Mouse (Mus musculus): ENCODE measurements around the gene Gm44502. TPM values are rescaled to one million over a fixed set of nuclear protein-coding genes. Genes with fewer than 3 reads are reported as not detected.

Gene Gm44502
- polyA plus RNA-seq, 1 experiment from 2014 or later, result not detected

GRCm38 (mm10) chr15:89425711-89426121 lies 3.8 kb downstream of the Gm44502 start, which contains the start of gene Cpt1b:
TSS of gene Cpt1b (minus strand) at chr15:89425863.
- H3K4me1 ChIP-seq (replicated peaks; ENCODE audit: control insufficient read depth, insufficient read depth, low read length), result peaks cover 8% of the 10 kb centered on the region
- H3K4me3 ChIP-seq (ENCODE audit: low read depth, low read length), result no peak within 1 kb of the TSS
- H3K9ac ChIP-seq (ENCODE audit: low read depth, low read length), result no peak within 1 kb of the TSS
- no peaks in the 10 kb centered on the region for H3K27me3 ChIP-seq (replicated peaks; ENCODE audit: control insufficient read depth, insufficient read depth, low read length)
- ATAC-seq (replicated peaks; ENCODE audit: low FRiP score) (no peak), DNase-seq (ENCODE audit: low spot score) (no peak)
- peaks cover 7% of the 10 kb centered on the region; the same call in 1 of the 2 replicates for H3K36me3 ChIP-seq (ENCODE audit: control insufficient read depth, insufficient read depth, low read length)
- H3K27ac ChIP-seq (ENCODE audit: low read depth, low read length), result no peak within 1 kb of the TSS
- WGBS, result 49% methylated on average over 6 of the region's 6 CpGs
- peak within 1 kb of the TSS; percentile 27 for H3K4me2 ChIP-seq
- H3K9me3 ChIP-seq (ENCODE audit: control insufficient read depth, low read length), result no peaks in the 10 kb centered on the region

GRCm38 (mm10) chr15:89424621-89425020 lies 4.9 kb downstream of the Gm44502 start:
- 87% methylated on average over 8 of the region's 8 CpGs for WGBS
- Histone ChIP-seq H3K36me3 (ENCODE audit: control insufficient read depth, insufficient read depth, low read length) (peaks cover 9% of the 10 kb centered on the region; the same call in 1 of the 2 replicates), H3K9ac (ENCODE audit: low read depth, low read length) (no peak overlapping the region), H3K4me3 (ENCODE audit: low read depth, low read length) (no peak overlapping the region), H3K9me3 (ENCODE audit: control insufficient read depth, low read length) (no peaks in the 10 kb centered on the region), H3K27me3 (replicated peaks; ENCODE audit: control insufficient read depth, insufficient read depth, low read length) (no peaks in the 10 kb centered on the region), H3K4me2 (no peak overlapping the region), H3K27ac (ENCODE audit: low read depth, low read length) (no peak overlapping the region), H3K4me1 (replicated peaks; ENCODE audit: control insufficient read depth, insufficient read depth, low read length) (peaks cover 8% of the 10 kb centered on the region)
- DNase-seq (ENCODE audit: low spot score) (no peak), ATAC-seq (replicated peaks; ENCODE audit: low FRiP score) (no peak)

GRCm38 (mm10) chr15:89421938-89422337 lies 7.6 kb downstream of the Gm44502 start:
- Histone ChIP-seq H3K9ac (ENCODE audit: low read depth, low read length) (no peak overlapping the region), H3K36me3 (ENCODE audit: control insufficient read depth, insufficient read depth, low read length) (peaks cover 8% of the 10 kb centered on the region; the same call in 1 of the 2 replicates), H3K27me3 (replicated peaks; ENCODE audit: control insufficient read depth, insufficient read depth, low read length) (no peaks in the 10 kb centered on the region), H3K4me3 (ENCODE audit: low read depth, low read length) (no peak overlapping the region), H3K9me3 (ENCODE audit: control insufficient read depth, low read length) (no peaks in the 10 kb centered on the region), H3K27ac (ENCODE audit: low read depth, low read length) (no peak overlapping the region), H3K4me2 (no peak overlapping the region), H3K4me1 (replicated peaks; ENCODE audit: control insufficient read depth, insufficient read depth, low read length) (peaks cover 3% of the 10 kb centered on the region)
- DNase-seq (ENCODE audit: low spot score) (no peak), ATAC-seq (replicated peaks; ENCODE audit: low FRiP score) (no peak)
- 90% methylated on average over 9 of the region's 9 CpGs for WGBS

- H3K4me1 ChIP-seq (replicated peaks; ENCODE audit: control insufficient read depth, insufficient read depth, low read length), result no peaks in the 10 kb centered on the region
- H3K36me3 ChIP-seq (ENCODE audit: control insufficient read depth, insufficient read depth, low read length), result peaks cover 7% of the 10 kb centered on the region; the same call in 1 of the 2 replicates
- no peak for ATAC-seq (replicated peaks; ENCODE audit: low FRiP score)
- DNase-seq (ENCODE audit: low spot score), result no peak
- 84% methylated on average over 8 of the region's 8 CpGs for WGBS
- no peak overlapping the region for H3K4me2 ChIP-seq
- H3K27ac ChIP-seq (ENCODE audit: low read depth, low read length), result no peak overlapping the region
- H3K4me3 ChIP-seq (ENCODE audit: low read depth, low read length), result no peak overlapping the region
- no peaks in the 10 kb centered on the region for H3K27me3 ChIP-seq (replicated peaks; ENCODE audit: control insufficient read depth, insufficient read depth, low read length)
- no peaks in the 10 kb centered on the region for H3K9me3 ChIP-seq (ENCODE audit: control insufficient read depth, low read length)
- no peak overlapping the region for H3K9ac ChIP-seq (ENCODE audit: low read depth, low read length)
Observed at GRCm38 (mm10) chr15:89415282-89415681, 14.2 kb downstream of the Gm44502 start.

- ATAC-seq (replicated peaks; ENCODE audit: low FRiP score) (0 out of 2 replicates have a peak, but pooled peaks have one; percentile 26), DNase-seq (ENCODE audit: low spot score) (no peak)
- no peak within 1 kb of the TSS for H3K4me3 ChIP-seq (ENCODE audit: low read depth, low read length)
- H3K4me1 ChIP-seq (replicated peaks; ENCODE audit: control insufficient read depth, insufficient read depth, low read length), result no peaks in the 10 kb centered on the region
- H3K9ac ChIP-seq (ENCODE audit: low read depth, low read length), result no peak within 1 kb of the TSS
- WGBS, result 73% methylated on average over 23 of the region's 24 CpGs
- H3K27me3 ChIP-seq (replicated peaks; ENCODE audit: control insufficient read depth, insufficient read depth, low read length), result no peaks in the 10 kb centered on the region
- 0 out of 2 replicates have a peak, but pooled peaks cover 3% of the 10 kb centered on the region for H3K9me3 ChIP-seq (ENCODE audit: control insufficient read depth, low read length)
- no peaks in the 10 kb centered on the region for H3K36me3 ChIP-seq (ENCODE audit: control insufficient read depth, insufficient read depth, low read length)
- no peak within 1 kb of the TSS for H3K27ac ChIP-seq (ENCODE audit: low read depth, low read length)
- no peak within 1 kb of the TSS for H3K4me2 ChIP-seq
Observed at GRCm38 (mm10) chr15:89410118-89410517, 19.4 kb downstream of the Gm44502 start, which contains the start of gene Syce3. TSS of gene Syce3 (minus strand) at chr15:89410503.

- no peak for ATAC-seq (replicated peaks; ENCODE audit: low FRiP score)
- Histone ChIP-seq H3K36me3 (ENCODE audit: control insufficient read depth, insufficient read depth, low read length) (no peaks in the 10 kb centered on the region), H3K4me2 (no peak overlapping the region), H3K4me1 (replicated peaks; ENCODE audit: control insufficient read depth, insufficient read depth, low read length) (no peaks in the 10 kb centered on the region), H3K27me3 (replicated peaks; ENCODE audit: control insufficient read depth, insufficient read depth, low read length) (no peaks in the 10 kb centered on the region), H3K4me3 (ENCODE audit: low read depth, low read length) (no peak overlapping the region), H3K9ac (ENCODE audit: low read depth, low read length) (no peak overlapping the region), H3K9me3 (ENCODE audit: control insufficient read depth, low read length) (0 out of 2 replicates have a peak, but pooled peaks cover 3% of the 10 kb centered on the region), H3K27ac (ENCODE audit: low read depth, low read length) (no peak overlapping the region)
- no peak for DNase-seq (ENCODE audit: low spot score)
Observed at GRCm38 (mm10) chr15:89406691-89407090, 22.8 kb downstream of the Gm44502 start.

GRCm38 (mm10) chr15:89404831-89405623 lies 24.5 kb downstream of the Gm44502 start:
- ATAC-seq (replicated peaks; ENCODE audit: low FRiP score) (no peak), DNase-seq (ENCODE audit: low spot score) (no peak)
- Histone ChIP-seq H3K9me3 (ENCODE audit: control insufficient read depth, low read length) (0 out of 2 replicates have a peak, but pooled peaks cover under 1% of the 10 kb centered on the region), H3K4me3 (ENCODE audit: low read depth, low read length) (no peak overlapping the region), H3K9ac (ENCODE audit: low read depth, low read length) (no peak overlapping the region), H3K4me1 (replicated peaks; ENCODE audit: control insufficient read depth, insufficient read depth, low read length) (no peaks in the 10 kb centered on the region), H3K4me2 (no peak overlapping the region), H3K27ac (ENCODE audit: low read depth, low read length) (no peak overlapping the region), H3K27me3 (replicated peaks; ENCODE audit: control insufficient read depth, insufficient read depth, low read length) (no peaks in the 10 kb centered on the region), H3K36me3 (ENCODE audit: control insufficient read depth, insufficient read depth, low read length) (no peaks in the 10 kb centered on the region)
- WGBS, result 74% methylated on average over 10 of the region's 10 CpGs

- Histone ChIP-seq H3K9ac (ENCODE audit: low read depth, low read length) (no peak overlapping the region), H3K4me2 (no peak overlapping the region)
- 86% methylated on average over 1 of the region's 1 CpGs for WGBS
Observed at GRCm38 (mm10) chr15:89402471-89402870, 27.0 kb downstream of the Gm44502 start.

GRCm38 (mm10) chr15:89399716-89400115 lies 29.8 kb downstream of the Gm44502 start:
- Histone ChIP-seq H3K4me2 (no peak overlapping the region), H3K9ac (ENCODE audit: low read depth, low read length) (no peak overlapping the region), H3K4me1 (replicated peaks; ENCODE audit: control insufficient read depth, insufficient read depth, low read length) (no peaks in the 10 kb centered on the region), H3K36me3 (ENCODE audit: control insufficient read depth, insufficient read depth, low read length) (no peaks in the 10 kb centered on the region), H3K4me3 (ENCODE audit: low read depth, low read length) (no peak overlapping the region), H3K27ac (ENCODE audit: low read depth, low read length) (no peak overlapping the region), H3K9me3 (ENCODE audit: control insufficient read depth, low read length) (no peaks in the 10 kb centered on the region), H3K27me3 (replicated peaks; ENCODE audit: control insufficient read depth, insufficient read depth, low read length) (no peaks in the 10 kb centered on the region)
- DNase-seq (ENCODE audit: low spot score) (no peak), ATAC-seq (replicated peaks; ENCODE audit: low FRiP score) (no peak)
- 35% methylated on average over 1 of the region's 1 CpGs for WGBS

More at GRCm38 (mm10) chr15:89402471-89402870, 27.0 kb downstream of the Gm44502 start:
- Histone ChIP-seq H3K27ac (ENCODE audit: low read depth, low read length) (no peak overlapping the region), H3K27me3 (replicated peaks; ENCODE audit: control insufficient read depth, insufficient read depth, low read length) (no peaks in the 10 kb centered on the region), H3K9me3 (ENCODE audit: control insufficient read depth, low read length) (no peaks in the 10 kb centered on the region), H3K4me3 (ENCODE audit: low read depth, low read length) (no peak overlapping the region), H3K4me1 (replicated peaks; ENCODE audit: control insufficient read depth, insufficient read depth, low read length) (no peaks in the 10 kb centered on the region), H3K36me3 (ENCODE audit: control insufficient read depth, insufficient read depth, low read length) (no peaks in the 10 kb centered on the region)
- DNase-seq (ENCODE audit: low spot score) (no peak), ATAC-seq (replicated peaks; ENCODE audit: low FRiP score) (no peak)

Measured in liver, embryonic 11.5 days (tissue).